Mouse (Mus musculus): ENCODE results near the gene Cilp2.

GRCm38 (mm10) chr8:69935431-69935830, 47.9 kb upstream of the Cilp2 start:
- no peak for TF ChIP-seq POLR2A (IDR thresholded peaks at IDR 0.05; ENCODE audit: extremely low read depth, insufficient read depth, low read length)
- TF ChIP-seq CTCF (IDR thresholded peaks at IDR 0.05; ENCODE audit: low read depth, low read length): no peak

Data from liver, adult 2 months (tissue).